Mouse (Mus musculus): ENCODE results near the gene Tmem43.

- TF ChIP-seq POLR2A (IDR thresholded peaks at IDR 0.05; ENCODE audit: extremely low read depth, insufficient read depth, low read length) (no peak), CTCF (IDR thresholded peaks at IDR 0.05; ENCODE audit: extremely low read depth, insufficient read depth, low read length) (no peak)
Observed at GRCm38 (mm10) chr6:91465756-91466155, 7.7 kb upstream of the Tmem43 start.
